Mouse (Mus musculus) MEL (cell line): Measurements from ENCODE around the gene Agmat. TPM values are rescaled to one million over a fixed set of nuclear protein-coding genes. Genes with fewer than 3 reads are reported as not detected.

ENCODE experiments used
- DNase-seq: peaks from one replicate; pipeline ENCODE4 v3.0.0; 2011; ENCODE audit warnings: low read depth, low spot score
- H3K27ac ChIP-seq: 2 replicates; pipeline ENCODE4 v1.5.1; 2012; ENCODE audit warnings: low read depth, mild to moderate bottlenecking, control low read depth, low read length, moderate library complexity; ENCODE audit not compliant: control insufficient read depth
- H3K27me3 ChIP-seq, 2 experiments: fragments of 150-350 bp in 1 of 2; sonication (generic) in 1 of 2; 2 replicates each; pipeline ENCODE4 v1.6.1; 2012; ENCODE audit warnings: low read length in 2 of 2, mild to moderate bottlenecking in 2 of 2, improper control_type of control experiment in 1 of 2, moderate library complexity in 1 of 2; ENCODE audit not compliant: insufficient read depth in 2 of 2, control insufficient read depth in 1 of 2
- H3K36me3 ChIP-seq, 2 experiments: 2 replicates each; pipeline ENCODE4 v1.6.1; 2012 to 2014; ENCODE audit warnings: low read length in 2 of 2, improper control_type of control experiment in 1 of 2, inconsistent platforms in 1 of 2, mild to moderate bottlenecking in 1 of 2; ENCODE audit not compliant: insufficient read depth in 2 of 2, control insufficient read depth in 1 of 2
- H3K4me1 ChIP-seq, 2 experiments: fragments of 150-350 bp in 1 of 2; sonication (generic) in 1 of 2; 2 replicates each; pipeline ENCODE4 v1.6.1; 2012; ENCODE audit warnings: low read length in 2 of 2, improper control_type of control experiment in 1 of 2, mild to moderate bottlenecking in 1 of 2; ENCODE audit not compliant: insufficient read depth in 2 of 2, control insufficient read depth in 1 of 2
- H3K4me3 ChIP-seq, 2 experiments: fragments of 150-350 bp in 1 of 2; sonication (generic) in 1 of 2; 2 replicates each; pipeline ENCODE4 v1.5.1; 2012; ENCODE audit warnings: low read depth in 2 of 2, low read length in 2 of 2, mild to moderate bottlenecking in 2 of 2, moderate library complexity in 2 of 2, control low read depth in 1 of 2, improper control_type of control experiment in 1 of 2; ENCODE audit not compliant: control insufficient read depth in 1 of 2, insufficient read depth in 1 of 2
- H3K79me2 ChIP-seq: 2 replicates; pipeline ENCODE4 v1.6.1; 2012; ENCODE audit warnings: mild to moderate bottlenecking, low read length, moderate library complexity; ENCODE audit not compliant: control insufficient read depth, poor library complexity, insufficient read depth
- H3K9ac ChIP-seq: 2 replicates; pipeline ENCODE4 v1.6.1; 2012; ENCODE audit warnings: low read depth, mild to moderate bottlenecking, control low read depth, low read length, moderate library complexity; ENCODE audit not compliant: control insufficient read depth, poor library complexity, severe bottlenecking
- H3K9me3 ChIP-seq: fragments of 150-350 bp; sonication (generic); replicated peaks from 2 replicates; pipeline ENCODE4 v1.6.1; 2012; ENCODE audit warnings: mild to moderate bottlenecking, low read length, improper control_type of control experiment, moderate library complexity; ENCODE audit not compliant: insufficient read depth
- CHD2 ChIP-seq: IDR thresholded peaks from 2 replicates; pipeline ENCODE4 v1.6.1; 2011; ENCODE audit warnings: low read length, improper control_type of control experiment
- E2F4 ChIP-seq: IDR thresholded peaks from 2 replicates; pipeline ENCODE4 v1.6.1; 2011; ENCODE audit warnings: low read depth, low read length, improper control_type of control experiment, borderline replicate concordance
- ELF1 ChIP-seq: IDR thresholded peaks from 2 replicates; pipeline ENCODE4 v1.6.1; 2014; ENCODE audit warnings: low read depth, mild to moderate bottlenecking, inconsistent platforms, low read length, improper control_type of control experiment, moderate library complexity
- EP300 ChIP-seq, 2 experiments: IDR thresholded peaks; 2 replicates each; pipeline ENCODE4 v1.6.1; 2011; ENCODE audit warnings: improper control_type of control experiment in 2 of 2, low read length in 2 of 2, low read depth in 1 of 2, mild to moderate bottlenecking in 1 of 2
- ETS1 ChIP-seq: IDR thresholded peaks from 2 replicates; pipeline ENCODE4 v1.6.1; 2012; ENCODE audit warnings: low read depth, mild to moderate bottlenecking, inconsistent platforms, low read length, improper control_type of control experiment, moderate library complexity
- GABPA ChIP-seq: IDR thresholded peaks from 2 replicates; pipeline ENCODE4 v1.6.1; 2012; ENCODE audit warnings: low read depth, mild to moderate bottlenecking, inconsistent platforms, low read length, improper control_type of control experiment, moderate library complexity
- HCFC1 ChIP-seq: IDR thresholded peaks from 2 replicates; pipeline ENCODE4 v1.6.1; 2012; ENCODE audit warnings: low read depth, mild to moderate bottlenecking, inconsistent platforms, low read length, improper control_type of control experiment, moderate library complexity
- JUND ChIP-seq: IDR thresholded peaks from 2 replicates; pipeline ENCODE4 v1.6.1; 2011; ENCODE audit warnings: low read depth, mild to moderate bottlenecking, improper control_type of control experiment, low read length
- MAZ ChIP-seq: IDR thresholded peaks from 2 replicates; pipeline ENCODE4 v1.6.1; 2012; ENCODE audit warnings: low read depth, mild to moderate bottlenecking, inconsistent platforms, low read length, improper control_type of control experiment
- MEF2A ChIP-seq: IDR thresholded peaks from 2 replicates; pipeline ENCODE4 v1.6.1; 2014; ENCODE audit warnings: low read depth, mild to moderate bottlenecking, inconsistent platforms, low read length, improper control_type of control experiment; ENCODE audit not compliant: poor library complexity, insufficient replicate concordance, severe bottlenecking; ENCODE audit errors: extremely low read depth
- MXI1 ChIP-seq: IDR thresholded peaks from 2 replicates; pipeline ENCODE4 v1.6.1; 2011; ENCODE audit warnings: mild to moderate bottlenecking, low read depth, low read length, improper control_type of control experiment
- MYB ChIP-seq: IDR thresholded peaks from 2 replicates; pipeline ENCODE4 v1.6.1; 2011; ENCODE audit warnings: mild to moderate bottlenecking, low read depth, low read length, improper control_type of control experiment
- POLR2AphosphoS5 ChIP-seq: IDR thresholded peaks from 2 replicates; pipeline ENCODE4 v1.6.1; 2012; ENCODE audit warnings: low read depth, borderline replicate concordance, mild to moderate bottlenecking, inconsistent platforms, low read length, moderate library complexity, mixed read lengths
- SIN3A ChIP-seq: IDR thresholded peaks from 2 replicates; pipeline ENCODE4 v1.6.1; 2012; ENCODE audit warnings: low read length, improper control_type of control experiment, inconsistent platforms
- TCF12 ChIP-seq: IDR thresholded peaks from 2 replicates; pipeline ENCODE4 v1.6.1; 2014; ENCODE audit warnings: low read depth, mild to moderate bottlenecking, inconsistent platforms, low read length, improper control_type of control experiment, moderate library complexity
- UBTF ChIP-seq: IDR thresholded peaks from 2 replicates; pipeline ENCODE4 v1.6.1; 2012; ENCODE audit warnings: low read depth, mild to moderate bottlenecking, inconsistent platforms, low read length, improper control_type of control experiment, moderate library complexity, borderline replicate concordance; ENCODE audit not compliant: insufficient read depth
- USF2 ChIP-seq, 2 experiments: IDR thresholded peaks; 2 replicates each; pipeline ENCODE4 v1.6.1; 2011 to 2012; ENCODE audit warnings: improper control_type of control experiment in 2 of 2, low read length in 2 of 2, borderline replicate concordance in 1 of 2, inconsistent platforms in 1 of 2, low read depth in 1 of 2, mild to moderate bottlenecking in 1 of 2; ENCODE audit not compliant: insufficient read depth in 1 of 2
- polyA plus RNA-seq, 2 experiments: library from polyadenylated mRNA; stranded (reverse) in 1 of 2; unstranded in 1 of 2; fragments of >175 nt in 1 of 2; fragments of >200 nt in 1 of 2; gene quantifications; 2 replicates each; pipeline versions ENCODE4 v1.2.1 to v1.2.4; 2012; ENCODE audit warnings: low replicate concordance in 2 of 2, low read depth in 1 of 2; ENCODE audit not compliant: insufficient read length in 2 of 2, insufficient read depth in 1 of 2, missing spikeins in 1 of 2
- total RNA-seq: library from RNA; depleted of rRNA; stranded (reverse); fragments of 300-350 nt; gene quantifications from 2 replicates; pipeline ENCODE4 v1.2.3, GENCODE M21; 2012

The Agmat gene
- total and polyA plus RNA-seq, 3 experiments, result 0.07 to 0.12 TPM; not detected in 1

GRCm38 (mm10) chr4:141719304-141719703, 27.2 kb upstream of the Agmat start:
- Histone ChIP-seq H3K9ac (no peak overlapping the region), H3K4me1 (peaks cover 18 to 30% of the 10 kb centered on the region in 2 experiments)
- TF ChIP-seq CHD2, result no peak
- TF ChIP-seq TCF12, result no peak
- no peak for TF ChIP-seq MAZ
- no peak for TF ChIP-seq JUND
- TF ChIP-seq UBTF, result no peak
- no peak for TF ChIP-seq MYB
- TF ChIP-seq GABPA, result no peak
- no peak for TF ChIP-seq ETS1
- no peak for TF ChIP-seq HCFC1
- TF ChIP-seq E2F4, result no peak
- TF ChIP-seq MXI1, result no peak
- TF ChIP-seq MEF2A, result no peak

GRCm38 (mm10) chr4:141720761-141721523, 25.5 kb upstream of the Agmat start:
- Histone ChIP-seq H3K4me3 (no peak overlapping the region), H3K9ac (no peak overlapping the region), H3K36me3 (peaks cover 18 to 39% of the 10 kb centered on the region in 2 experiments), H3K27me3 (no peaks in the 10 kb centered on the region), H3K9me3 (no peaks in the 10 kb centered on the region), H3K4me1 (peaks cover 10 to 31% of the 10 kb centered on the region in 2 experiments), H3K79me2 (peaks cover 66% of the 10 kb centered on the region), H3K27ac (no peak overlapping the region)
- TF ChIP-seq USF2 (IDR thresholded peaks at IDR 0.05; ENCODE audit: borderline replicate concordance in 1 of 2, insufficient read depth in 1 of 2, low read depth in 1 of 2, low read length in 2 of 2) (no peak), POLR2AphosphoS5 (no peak), ELF1 (no peak), E2F4 (no peak), EP300 (IDR thresholded peaks at IDR 0.05; ENCODE audit: low read depth in 1 of 2, low read length in 2 of 2) (no peak), SIN3A (0 out of 2 replicates have a peak, but pooled peaks have one; percentile 34)
- DNase-seq, result no peak

More at GRCm38 (mm10) chr4:141719304-141719703, 27.2 kb upstream of the Agmat start:
- H3K27me3 ChIP-seq, result no peaks in the 10 kb centered on the region
- no peak for DNase-seq
- H3K4me3 ChIP-seq, result no peak overlapping the region
- H3K79me2 ChIP-seq, result peaks cover 72% of the 10 kb centered on the region
- no peaks in the 10 kb centered on the region for H3K9me3 ChIP-seq
- H3K36me3 ChIP-seq, result peaks cover 19 to 43% of the 10 kb centered on the region in 2 experiments
- H3K27ac ChIP-seq, result no peak overlapping the region
